In genomic region chr1:76019071-76019470, GRCm38 (mm10) we compare ENCODE assay signal across 20 mouse cellular contexts.
DNase-seq lines count a peak whose midpoint lies in the region; ATAC-seq lines count a peak whose summit lies in the region.
"Had no signal": no experiment of that assay in that cellular context is flagged by ENCODE, and none has a peak within 500 bp of the region (broad histone marks: within the 10 kb centered on the region; RNA-seq: fewer than 3 reads in every experiment).

No protein-coding gene starts in this region.

- H3K27ac ChIP-seq in liver, embryonic 16.5 days (ENCODE audit: low read length) = no peak overlapping the region
- H3K27ac ChIP-seq: heart, embryonic 10.5 days; limb, embryonic 12.5 days; neural tube, embryonic 13.5 days; stomach, postnatal 0 days had no signal

- 49% methylated on average over 11 of the region's 11 CpGs for WGBS in liver, embryonic 16.5 days (ENCODE audit: insufficient replicate concordance)

- no peaks in the 10 kb centered on the region for H3K9me3 ChIP-seq in liver, embryonic 16.5 days (replicated peaks; ENCODE audit: control insufficient read depth, low read length)
- H3K9me3 ChIP-seq: heart, embryonic 10.5 days; limb, embryonic 12.5 days; neural tube, embryonic 13.5 days had no signal

- peak; percentile 85 for DNase-seq in kidney, adult 9 months
- peak; percentile 67 for DNase-seq in kidney, postnatal 14 days
- DNase-seq in lung, postnatal 25 days (ENCODE audit: low spot score) = peak; percentile 67
- no peak for DNase-seq in spleen, adult 12 weeks (ENCODE audit: low spot score)
- no peak for DNase-seq in right cerebral cortex, postnatal 25 days
- DNase-seq in cerebellum, postnatal 4 days (ENCODE audit: low spot score in 2 of 2) = no peak
- DNase-seq in gastrocnemius, postnatal 4 days (ENCODE audit: low spot score in 2 of 2) = no peak
- DNase-seq: adrenal gland, postnatal 10 days; cerebellum, adult 8-10 months; right cerebral cortex, adult 18-20 months; thymus, postnatal 14 days had no signal

- ATAC-seq in liver, embryonic 16.5 days (ENCODE audit: low read depth) = peak; percentile 84
- ATAC-seq: CD4-positive, CD25-positive, alpha-beta regulatory T cell, adult 4 months; forebrain, embryonic 14.5 days; hindbrain, embryonic 16.5 days had no signal

- H3K4me1 ChIP-seq in liver, embryonic 16.5 days (ENCODE audit: control insufficient read depth, low read depth, low read length) = no peaks in the 10 kb centered on the region
- H3K4me1 ChIP-seq: megakaryocyte, embryonic 14.5 days; neural tube, embryonic 13.5 days had no signal

- H3K27me3 ChIP-seq in liver, embryonic 16.5 days (ENCODE audit: control insufficient read depth, insufficient read depth, low read depth, low read length) = no peaks in the 10 kb centered on the region
- H3K27me3 ChIP-seq: limb, embryonic 12.5 days; megakaryocyte, embryonic 14.5 days; neural tube, embryonic 13.5 days had no signal

- H3K4me3 ChIP-seq in liver, embryonic 16.5 days (ENCODE audit: low read depth, low read length) = no peak overlapping the region
- H3K4me3 ChIP-seq: heart, embryonic 10.5 days; limb, embryonic 12.5 days; megakaryocyte, embryonic 14.5 days; neural tube, embryonic 13.5 days had no signal

- no peak overlapping the region for H3K9ac ChIP-seq in liver, embryonic 16.5 days (ENCODE audit: low read depth, low read length)
- H3K9ac ChIP-seq: limb, embryonic 12.5 days; neural tube, embryonic 13.5 days had no signal

- H3K36me3 ChIP-seq in liver, embryonic 16.5 days (ENCODE audit: control insufficient read depth, insufficient read depth) = no peaks in the 10 kb centered on the region
- H3K36me3 ChIP-seq: heart, embryonic 10.5 days; limb, embryonic 12.5 days; neural tube, embryonic 13.5 days had no signal

- H3K4me2 ChIP-seq in liver, embryonic 16.5 days (ENCODE audit: low read depth, low read length) = no peak overlapping the region
- H3K4me2 ChIP-seq: limb, embryonic 12.5 days; neural tube, embryonic 13.5 days had no signal

Comparison
In these comparisons a context has a peak if more than half of its experiments do, and no peak if none do; other contexts are left out.
1. DNase-seq: peak in kidney, adult 9 months (single experiment), kidney, postnatal 14 days (single experiment) and lung, postnatal 25 days (single experiment); none in spleen, adult 12 weeks (single experiment), right cerebral cortex, postnatal 25 days (single experiment), cerebellum, postnatal 4 days (0 of 2) and gastrocnemius, postnatal 4 days (0 of 2).